Mouse (Mus musculus) stomach, postnatal 0 days (tissue): ENCODE results near the gene Car4. TPM values are rescaled to one million over a fixed set of nuclear protein-coding genes. Genes with fewer than 3 reads are reported as not detected.

Experiments used
- ATAC-seq: fragments of 200-750 bp; cut with Nextera tagmentation; 2 replicates; pipeline ENCODE4 v1.8.0; 2017; ENCODE audit not compliant: low FRiP score, low TSS enrichment
- DNase-seq: peaks from one replicate; pipeline ENCODE4 v3.0.0-alpha.2; 2016; ENCODE audit warnings: low spot score
- H3K27ac ChIP-seq: fragments of 300-500 bp; sonication (generic); replicated peaks from 2 replicates; pipeline ENCODE4 v1.5.1; 2014; ENCODE audit warnings: mild to moderate bottlenecking, control low read depth
- H3K27me3 ChIP-seq: fragments of 300-500 bp; sonication (generic); 2 replicates; pipeline ENCODE4 v1.6.1; 2014; ENCODE audit warnings: low read length; ENCODE audit not compliant: control insufficient read depth, insufficient read depth
- H3K36me3 ChIP-seq: fragments of 300-500 bp; sonication (generic); 2 replicates; pipeline ENCODE4 v1.6.1; 2014; ENCODE audit warnings: low read length, mixed read lengths; ENCODE audit not compliant: control insufficient read depth, insufficient read depth
- H3K4me1 ChIP-seq: fragments of 300-500 bp; sonication (generic); replicated peaks from 2 replicates; pipeline ENCODE4 v1.6.1; 2014; ENCODE audit warnings: antibody characterized with exemption; ENCODE audit not compliant: control insufficient read depth, insufficient read depth
- H3K4me2 ChIP-seq: fragments of 300-500 bp; sonication (generic); replicated peaks from 2 replicates; pipeline ENCODE4 v1.6.1; 2014; ENCODE audit warnings: low read depth, mild to moderate bottlenecking, control low read depth, moderate library complexity
- H3K4me3 ChIP-seq: fragments of 300-500 bp; sonication (generic); 2 replicates; pipeline ENCODE4 v1.5.1; 2014; ENCODE audit warnings: low read depth, low read length, control low read depth
- H3K9ac ChIP-seq: fragments of 300-500 bp; sonication (generic); 2 replicates; pipeline ENCODE4 v1.6.1; 2014; ENCODE audit warnings: mild to moderate bottlenecking, low read length, control low read depth, mixed read lengths
- H3K9me3 ChIP-seq: fragments of 300-500 bp; sonication (generic); 2 replicates; pipeline ENCODE4 v1.6.1; 2016; ENCODE audit warnings: low read length; ENCODE audit not compliant: control insufficient read depth
- CTCF ChIP-seq: IDR thresholded peaks from 2 replicates; pipeline ENCODE4 v1.5.1; 2016; ENCODE audit warnings: antibody characterized with exemption, low read depth, mild to moderate bottlenecking, moderate library complexity
- EP300 ChIP-seq: optimal IDR thresholded peaks from 2 replicates; pipeline ENCODE3; 2016; ENCODE audit warnings: antibody characterized with exemption
- WGBS: fragments of 180-500 bp; shearing (Covaris S2); extraction: QIAGEN DNeasy Blood & Tissue Kit; methylation state at CpG from one replicate; pipeline ENCODE4 v1.1.7; 2014; 5-methylcytosine and 5-hydroxymethylcytosine counted together
- polyA plus RNA-seq: library from polyadenylated mRNA; unstranded; fragments of >200 nt; fragmentation: Nextera tagmentation; extraction: Ambion mirVana; gene quantifications from 2 replicates; pipeline ENCODE4 v1.2.1, GENCODE M21; 2015

The Car4 gene
- polyA plus RNA-seq, 1 experiment from 2014 or later: 1.5 TPM

GRCm38 (mm10) chr11:84948114-84948513 lies 9.5 kb upstream of the Car4 start:
- H3K27ac ChIP-seq: no peak overlapping the region
- no peak overlapping the region for H3K9ac ChIP-seq
- TF ChIP-seq EP300: no peak
- no peaks in the 10 kb centered on the region for H3K27me3 ChIP-seq
- no peaks in the 10 kb centered on the region for H3K9me3 ChIP-seq
- H3K36me3 ChIP-seq: no peaks in the 10 kb centered on the region
- no peak overlapping the region for H3K4me2 ChIP-seq
- 59% methylated on average over 3 of the region's 3 CpGs for WGBS
- H3K4me1 ChIP-seq: no peaks in the 10 kb centered on the region
- DNase-seq: no peak
- H3K4me3 ChIP-seq: no peak overlapping the region
- no peak for ATAC-seq

GRCm38 (mm10) chr11:84948526-84948925 lies 9.1 kb upstream of the Car4 start:
- H3K4me1 ChIP-seq: no peaks in the 10 kb centered on the region
- DNase-seq: no peak
- no peaks in the 10 kb centered on the region for H3K36me3 ChIP-seq
- no peak overlapping the region for H3K4me3 ChIP-seq
- H3K9me3 ChIP-seq: no peaks in the 10 kb centered on the region
- H3K4me2 ChIP-seq: no peak overlapping the region
- H3K9ac ChIP-seq: no peak overlapping the region
- no peaks in the 10 kb centered on the region for H3K27me3 ChIP-seq
- 37% methylated on average over 3 of the region's 3 CpGs for whole genome bisulfite sequencing
- H3K27ac ChIP-seq: no peak overlapping the region
- TF ChIP-seq EP300 (no peak), CTCF (no peak)
- no peak for ATAC-seq

- Histone ChIP-seq H3K4me1 (no peaks in the 10 kb centered on the region), H3K9me3 (no peaks in the 10 kb centered on the region), H3K9ac (no peak overlapping the region), H3K4me3 (no peak overlapping the region), H3K4me2 (no peak overlapping the region), H3K27ac (no peak overlapping the region), H3K36me3 (no peaks in the 10 kb centered on the region), H3K27me3 (no peaks in the 10 kb centered on the region)
- TF ChIP-seq CTCF (no peak), EP300 (no peak)
- no peak for DNase-seq
- WGBS: 29% methylated on average over 2 of the region's 2 CpGs
- no peak for ATAC-seq
These were observed 5.0 kb upstream of the Car4 start for GRCm38 (mm10) chr11:84952611-84953010.

GRCm38 (mm10) chr11:84956400-84956799 lies 1.2 kb upstream of the Car4 start:
- H3K4me2 ChIP-seq: no peak overlapping the region
- H3K9ac ChIP-seq: no peak overlapping the region
- 0 out of 2 replicates have a peak, but pooled peaks cover 2% of the 10 kb centered on the region for H3K4me1 ChIP-seq
- DNase-seq (no peak), ATAC-seq (no peak)
- H3K36me3 ChIP-seq: no peaks in the 10 kb centered on the region
- H3K27ac ChIP-seq: no peak overlapping the region
- H3K4me3 ChIP-seq: no peak overlapping the region
- no peak for TF ChIP-seq EP300
- no peak for TF ChIP-seq CTCF
- 24% methylated on average over 5 of the region's 5 CpGs for WGBS
- no peaks in the 10 kb centered on the region for H3K27me3 ChIP-seq
- no peaks in the 10 kb centered on the region for H3K9me3 ChIP-seq

GRCm38 (mm10) chr11:84957171-84957570 lies 415 bp upstream of the Car4 start:
- TF ChIP-seq EP300 (no peak), CTCF (no peak)
- Histone ChIP-seq H3K27ac (no peak overlapping the region), H3K9ac (no peak overlapping the region), H3K4me2 (peak overlapping the region; percentile 23), H3K4me3 (peak overlapping the region; percentile 17; the same call in 1 of the 2 replicates), H3K36me3 (no peaks in the 10 kb centered on the region), H3K9me3 (no peaks in the 10 kb centered on the region), H3K27me3 (no peaks in the 10 kb centered on the region), H3K4me1 (0 out of 2 replicates have a peak, but pooled peaks cover 2% of the 10 kb centered on the region)
- no peak for DNase-seq
- no peak for ATAC-seq
- WGBS: 5% methylated on average over 15 of the region's 15 CpGs

GRCm38 (mm10) chr11:84958271-84958630 lies 665 bp downstream of the Car4 start:
- Histone ChIP-seq H3K4me2 (no peak overlapping the region), H3K36me3 (no peaks in the 10 kb centered on the region), H3K27ac (no peak overlapping the region), H3K27me3 (no peaks in the 10 kb centered on the region), H3K9ac (no peak overlapping the region), H3K4me3 (no peak overlapping the region), H3K9me3 (no peaks in the 10 kb centered on the region), H3K4me1 (0 out of 2 replicates have a peak, but pooled peaks cover 2% of the 10 kb centered on the region)
- WGBS: 2% methylated on average over 11 of the region's 11 CpGs
- no peak for DNase-seq
- no peak for TF ChIP-seq CTCF
- no peak for TF ChIP-seq EP300
- no peak for ATAC-seq
